Mouse (Mus musculus) cortical plate, adult 2 months (tissue): ENCODE data around the gene Ddx6.

ENCODE experiments used
- CTCF ChIP-seq: fragments of 200-500 bp; IDR thresholded peaks from 2 replicates; pipeline ENCODE4 v1.5.1; 2011; ENCODE audit warnings: mild to moderate bottlenecking, control low read depth, low read length; ENCODE audit not compliant: insufficient read depth; ENCODE audit errors: extremely low read depth
- POLR2A ChIP-seq: fragments of 200-500 bp; IDR thresholded peaks from 2 replicates; pipeline ENCODE4 v1.6.1; 2011; ENCODE audit warnings: mild to moderate bottlenecking, low read length, control low read depth; ENCODE audit not compliant: insufficient read depth; ENCODE audit errors: extremely low read depth

- no peak for TF ChIP-seq CTCF
- TF ChIP-seq POLR2A = no peak
Measured at GRCm38 (mm10) chr9:44597742-44598141, 7.0 kb upstream of the Ddx6 start.
